Mouse (Mus musculus): ENCODE results near the gene Pappa2.

DNA sequence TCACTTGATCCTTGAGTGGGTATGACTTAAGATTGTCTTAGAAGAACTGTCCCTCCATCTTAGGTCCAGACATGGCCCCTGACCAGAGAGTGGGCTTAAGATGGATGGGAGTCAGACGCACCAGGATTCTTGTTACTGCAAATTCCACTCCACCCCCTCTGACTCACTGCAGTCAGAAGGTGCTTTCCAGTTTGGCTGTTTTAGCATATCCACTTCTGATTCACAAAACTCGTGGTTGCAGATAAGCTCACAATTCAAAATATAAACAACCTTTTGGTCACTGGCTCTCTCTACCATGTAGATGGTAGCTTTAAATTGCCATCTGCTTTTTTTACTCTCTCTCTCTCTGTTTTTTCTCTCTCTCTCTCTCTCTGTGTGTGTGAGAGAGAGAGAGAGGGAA lies 214.4 kb downstream of the Pappa2 start:
- TF ChIP-seq POLR2A (IDR thresholded peaks at IDR 0.05; ENCODE audit: low read depth, low read length) (no peak), CTCF (IDR thresholded peaks at IDR 0.05; ENCODE audit: borderline replicate concordance, insufficient read depth, low read length) (no peak)

All from embryonic fibroblast, embryonic 13.5 days (primary cell).